Mouse (Mus musculus) intestine, postnatal 0 days (tissue): ENCODE data around the gene Olfr494. TPM values are rescaled to one million over a fixed set of nuclear protein-coding genes. Genes with fewer than 3 reads are reported as not detected.

Experiments
- ATAC-seq: fragments of 200-750 bp; cut with Nextera tagmentation; 2 replicates; pipeline ENCODE4 v1.8.0; 2017; ENCODE audit warnings: mild to moderate bottlenecking, moderate TSS enrichment, moderate library complexity
- H3K27ac ChIP-seq: fragments of 300-500 bp; sonication (generic); 2 replicates; pipeline ENCODE4 v1.5.1; 2014; ENCODE audit warnings: mild to moderate bottlenecking, low read depth, low read length, moderate library complexity
- H3K27me3 ChIP-seq: fragments of 300-500 bp; sonication (generic); replicated peaks from 2 replicates; pipeline ENCODE4 v1.6.1; 2014; ENCODE audit warnings: low read length, mixed read lengths; ENCODE audit not compliant: control insufficient read depth, insufficient read depth
- H3K36me3 ChIP-seq: fragments of 300-500 bp; sonication (generic); 2 replicates; pipeline ENCODE4 v1.6.1; 2014; ENCODE audit warnings: mild to moderate bottlenecking, moderate library complexity; ENCODE audit not compliant: control insufficient read depth, insufficient read depth
- H3K4me1 ChIP-seq: fragments of 300-500 bp; sonication (generic); replicated peaks from 2 replicates; pipeline ENCODE4 v1.6.1; 2014; ENCODE audit warnings: antibody characterized with exemption, low read length, mixed read lengths; ENCODE audit not compliant: control insufficient read depth, insufficient read depth
- H3K4me2 ChIP-seq: fragments of 300-500 bp; sonication (generic); replicated peaks from 2 replicates; pipeline ENCODE4 v1.6.1; 2014; ENCODE audit warnings: low read depth, mild to moderate bottlenecking, moderate library complexity
- H3K4me3 ChIP-seq: fragments of 300-500 bp; sonication (generic); 2 replicates; pipeline ENCODE4 v1.5.1; 2014; ENCODE audit warnings: low read depth, low read length
- H3K9ac ChIP-seq: fragments of 300-500 bp; sonication (generic); 2 replicates; pipeline ENCODE4 v1.6.1; 2014; ENCODE audit warnings: mild to moderate bottlenecking, low read depth, low read length
- H3K9me3 ChIP-seq: fragments of 300-500 bp; sonication (generic); 2 replicates; pipeline ENCODE4 v1.6.1; 2016; ENCODE audit warnings: mixed run types; ENCODE audit not compliant: control insufficient read depth
- CTCF ChIP-seq: sonication (generic); IDR thresholded peaks from 2 replicates; pipeline ENCODE4 v1.5.1; 2016; ENCODE audit warnings: low read depth, mild to moderate bottlenecking, control low read depth, antibody characterized with exemption, moderate library complexity
- WGBS: fragments of 180-500 bp; shearing (Covaris S2); extraction: QIAGEN DNeasy Blood & Tissue Kit; methylation state at CpG from one replicate; pipeline ENCODE4 v1.1.7; 2014; 5-methylcytosine and 5-hydroxymethylcytosine counted together
- polyA plus RNA-seq: library from polyadenylated mRNA; unstranded; fragments of >200 nt; fragmentation: Nextera tagmentation; extraction: Ambion mirVana; gene quantifications from 2 replicates; pipeline ENCODE4 v1.2.1, GENCODE M21; 2015

Gene Olfr494
- not detected in 2 replicates for polyA plus RNA-seq

DNA sequence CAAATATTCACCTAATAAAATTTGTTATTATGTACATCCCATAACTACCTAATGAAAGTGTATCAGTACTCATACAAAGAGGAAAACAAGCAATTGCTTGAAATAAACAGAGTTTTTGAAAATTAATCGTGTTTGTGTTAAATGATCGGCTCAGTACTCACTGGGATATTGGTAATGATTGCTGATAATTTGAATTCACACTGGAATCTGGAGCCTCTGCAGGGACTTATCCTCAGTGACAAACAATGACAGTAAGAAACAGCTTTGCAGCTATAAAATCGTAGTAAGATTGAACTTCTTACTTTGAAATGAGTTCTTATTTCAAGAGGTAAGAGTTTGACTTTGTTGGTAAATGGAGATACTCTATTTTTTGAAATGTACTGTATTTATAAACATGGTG lies at the start of gene Olfr494:
Olfr494 (plus strand) TSS at position 301 of the 400 bp plus-strand sequence.
- H3K27ac ChIP-seq: no peak within 1 kb of the TSS
- no peaks in the 10 kb centered on the region for H3K9me3 ChIP-seq
- no peaks in the 10 kb centered on the region for H3K4me1 ChIP-seq
- TF ChIP-seq CTCF: no peak
- no peak within 1 kb of the TSS for H3K4me2 ChIP-seq
- H3K36me3 ChIP-seq: no peaks in the 10 kb centered on the region
- no peaks in the 10 kb centered on the region for H3K27me3 ChIP-seq
- no peak within 1 kb of the TSS for H3K9ac ChIP-seq
- ATAC-seq: no peak
- 81% methylated on average over 3 of the region's 3 CpGs for WGBS
- no peak within 1 kb of the TSS for H3K4me3 ChIP-seq

DNA sequence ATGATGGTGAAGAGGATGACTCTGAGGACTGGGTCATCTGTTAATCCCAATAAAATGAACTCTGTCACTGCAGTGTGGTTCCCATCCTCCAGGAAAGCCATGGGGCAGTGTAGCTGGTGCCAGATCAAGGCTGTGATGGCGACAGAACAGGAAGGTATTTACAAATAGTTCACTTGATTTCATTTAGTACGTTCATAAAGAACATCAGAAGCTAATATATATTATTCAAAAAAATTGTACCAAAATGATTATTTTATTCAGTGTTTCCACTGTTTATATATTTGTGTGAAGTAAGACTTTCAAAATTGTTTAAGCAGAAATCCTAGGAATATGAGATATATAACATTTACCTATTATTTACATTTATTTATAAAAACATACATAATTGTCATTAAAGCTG lies 41.6 kb upstream of the Olfr494 start, which contains the start of gene Olfr492:
Olfr492 (minus strand) TSS at position 101 of the 400 bp plus-strand sequence.
- H3K4me2 ChIP-seq: no peak within 1 kb of the TSS
- no peak within 1 kb of the TSS for H3K27ac ChIP-seq
- no peaks in the 10 kb centered on the region for H3K9me3 ChIP-seq
- 76% methylated on average over 2 of the region's 2 CpGs for WGBS
- H3K9ac ChIP-seq: no peak within 1 kb of the TSS
- no peak for ATAC-seq
- no peaks in the 10 kb centered on the region for H3K4me1 ChIP-seq
- H3K36me3 ChIP-seq: no peaks in the 10 kb centered on the region
- H3K4me3 ChIP-seq: no peak within 1 kb of the TSS
- no peak for TF ChIP-seq CTCF
- H3K27me3 ChIP-seq: no peaks in the 10 kb centered on the region

DNA sequence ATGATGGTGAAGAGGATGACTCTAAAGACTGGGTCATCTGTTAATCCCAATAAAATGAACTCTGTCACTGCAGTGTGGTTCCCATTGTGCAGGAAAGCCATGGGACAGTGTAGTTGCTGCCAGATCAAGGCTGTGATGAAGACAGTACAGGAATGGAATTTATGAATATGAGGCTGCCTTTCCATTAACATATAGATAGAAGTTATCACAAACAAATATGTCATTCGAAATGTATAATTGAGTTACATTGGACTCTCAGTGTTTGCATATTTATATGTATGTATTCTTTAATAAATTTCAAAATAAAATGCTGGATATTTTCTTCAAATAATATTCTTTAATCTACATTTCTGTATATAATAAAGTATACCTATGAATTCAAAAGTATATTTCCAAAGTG lies 18.3 kb upstream of the Olfr494 start, which contains the start of gene Olfr493:
Olfr493 (minus strand) TSS at position 101 of the 400 bp plus-strand sequence.
- Histone ChIP-seq H3K36me3 (no peaks in the 10 kb centered on the region), H3K9ac (no peak within 1 kb of the TSS), H3K4me1 (no peaks in the 10 kb centered on the region), H3K27me3 (no peaks in the 10 kb centered on the region), H3K4me3 (no peak within 1 kb of the TSS), H3K4me2 (no peak within 1 kb of the TSS), H3K9me3 (no peaks in the 10 kb centered on the region), H3K27ac (no peak within 1 kb of the TSS)
- ATAC-seq: no peak
- TF ChIP-seq CTCF: no peak
- whole genome bisulfite sequencing: 53% methylated on average over 1 of the region's 1 CpGs

DNA sequence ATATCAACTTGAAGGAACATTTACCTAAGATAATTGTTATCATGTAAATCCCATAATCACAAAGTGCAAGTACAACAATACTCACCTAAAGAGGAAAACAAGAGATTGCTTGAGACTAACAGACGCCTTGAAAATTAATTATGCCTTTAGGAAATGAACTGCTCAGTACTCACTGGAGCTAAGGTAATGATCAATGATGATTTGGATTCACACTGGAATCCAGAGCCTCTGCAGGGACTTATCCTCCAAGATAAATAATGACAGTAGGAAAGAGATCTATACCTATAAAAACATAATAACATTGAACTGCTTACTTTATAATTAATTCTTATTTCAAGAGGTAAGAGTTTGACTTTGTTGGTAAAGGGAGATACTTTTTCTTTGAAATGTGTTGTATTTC lies 27.7 kb downstream of the Olfr494 start, which contains the start of gene Olfr495:
Olfr495 (plus strand) TSS at position 301 of the 400 bp plus-strand sequence.
- 57% methylated on average over 1 of the region's 1 CpGs for WGBS

More for the DNA sequence above, 27.7 kb downstream of the Olfr494 start, which contains the start of gene Olfr495:
- Histone ChIP-seq H3K9me3 (no peaks in the 10 kb centered on the region), H3K36me3 (no peaks in the 10 kb centered on the region), H3K27ac (no peak within 1 kb of the TSS), H3K4me3 (no peak within 1 kb of the TSS), H3K27me3 (no peaks in the 10 kb centered on the region), H3K4me2 (no peak within 1 kb of the TSS), H3K9ac (no peak within 1 kb of the TSS), H3K4me1 (no peaks in the 10 kb centered on the region)
- ATAC-seq: no peak
- TF ChIP-seq CTCF: no peak

Other genes starting within 250 kb of the Olfr494 start
- gene Olfr484, start 237.9 kb upstream of the Olfr494 start, polyA plus RNA-seq: not detected in 2 replicates
- not detected in 2 replicates for gene Olfr485, start 205.5 kb upstream of the Olfr494 start, polyA plus RNA-seq
- not detected in 2 replicates for gene Olfr486, start 192.6 kb upstream of the Olfr494 start, polyA plus RNA-seq
- not detected in 2 replicates for gene Olfr487, start 150.7 kb upstream of the Olfr494 start, polyA plus RNA-seq
- not detected in 2 replicates for gene Olfr488, start 107.0 kb upstream of the Olfr494 start, polyA plus RNA-seq
- gene Olfr490, start 76.4 kb upstream of the Olfr494 start, polyA plus RNA-seq: not detected in 2 replicates
- gene Olfr491, start 51.9 kb upstream of the Olfr494 start, polyA plus RNA-seq: not detected in 2 replicates
- not detected in 2 replicates for gene Olfr492, start 41.7 kb upstream of the Olfr494 start, polyA plus RNA-seq
- not detected in 2 replicates for gene Olfr493, start 18.4 kb upstream of the Olfr494 start, polyA plus RNA-seq
- gene Olfr495, start 27.8 kb downstream of the Olfr494 start, polyA plus RNA-seq: not detected in 2 replicates
- not detected in 2 replicates for gene Olfr497, start 55.1 kb downstream of the Olfr494 start, polyA plus RNA-seq
- gene Olfr498, start 100.0 kb downstream of the Olfr494 start, polyA plus RNA-seq: not detected in 2 replicates
- not detected in 2 replicates for gene Olfr502, start 159.7 kb downstream of the Olfr494 start, polyA plus RNA-seq
- not detected in 2 replicates for gene Olfr503, start 179.2 kb downstream of the Olfr494 start, polyA plus RNA-seq
- gene Olfr504, start 200.5 kb downstream of the Olfr494 start, polyA plus RNA-seq: not detected in 2 replicates
- gene Olfr506, start 245.5 kb downstream of the Olfr494 start, polyA plus RNA-seq: not detected in 2 replicates